Mouse (Mus musculus): ENCODE measurements around the gene Carnmt1. TPM values are rescaled to one million over a fixed set of nuclear protein-coding genes. Genes with fewer than 3 reads are reported as not detected.
A peak's percentile ranks its signal among the peaks of the same experiment; 100 is the strongest.

Carnmt1 gene
- polyA plus RNA-seq, 1 experiment: 49.5 TPM

DNA sequence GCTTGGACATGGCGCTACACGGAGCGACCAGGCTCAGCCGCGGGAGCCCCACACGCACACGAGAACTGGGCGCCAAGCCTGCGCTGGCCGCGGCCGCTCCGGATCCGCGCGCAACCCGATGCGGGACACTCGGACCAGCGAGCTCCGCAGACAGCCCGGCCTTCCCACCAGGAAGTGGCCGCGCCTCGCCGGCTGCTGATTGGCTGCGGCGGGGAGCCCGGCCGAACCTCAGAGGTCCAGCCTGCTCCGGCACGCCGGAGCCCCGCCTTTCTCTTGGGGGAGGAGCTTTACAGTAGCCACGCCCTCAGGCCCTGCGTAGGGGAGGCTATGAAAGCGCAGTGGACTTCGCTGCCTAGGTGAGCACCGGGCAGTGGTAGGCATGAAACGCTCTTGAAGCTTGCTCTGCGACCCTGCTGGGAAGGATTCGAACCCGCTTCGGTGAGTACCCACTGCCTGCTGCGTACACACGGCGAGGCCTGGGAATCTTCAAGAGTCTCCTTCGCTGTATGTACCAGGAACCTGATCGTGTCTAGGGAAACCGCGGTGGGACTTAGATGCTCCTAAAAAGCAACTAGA, 38.8 kb upstream of the Carnmt1 start, which contains the start of the genes Ostf1 and Nmrk1:
Gene Ostf1, minus strand, starts transcription at position 180 of the 576 bp plus-strand sequence.
Gene Nmrk1, plus strand, starts transcription at position 307 of the 576 bp plus-strand sequence.
- Histone ChIP-seq H3K4me3 (ENCODE audit: low read depth, low read length) (peak within 1 kb of the TSS; percentile 92), H3K9ac (ENCODE audit: low read depth, poor library complexity, severe bottlenecking) (peak within 1 kb of the TSS; percentile 47), H3K27me3 (ENCODE audit: control insufficient read depth, insufficient read depth, low read length, poor library complexity, severe bottlenecking) (no peaks in the 10 kb centered on the region), H3K4me1 (ENCODE audit: control insufficient read depth, insufficient read depth, low read length) (peaks cover 6% of the 10 kb centered on the region), H3K27ac (ENCODE audit: insufficient read depth, low read length) (0 out of 2 replicates have a peak within 1 kb of the TSS, but pooled peaks have one; percentile 68), H3K9me3 (replicated peaks; ENCODE audit: control insufficient read depth, insufficient read depth, low read length, poor library complexity, severe bottlenecking) (no peaks in the 10 kb centered on the region), H3K36me3 (ENCODE audit: control insufficient read depth, insufficient read depth, low read length, poor library complexity, severe bottlenecking) (no peaks in the 10 kb centered on the region)
- TF ChIP-seq EP300 (IDR thresholded peaks at IDR 0.05; ENCODE audit: insufficient read depth, low read depth, low read length) (no peak), CTCF (IDR thresholded peaks at IDR 0.05; ENCODE audit: low read depth, low read length) (no peak), POLR2A (IDR thresholded peaks at IDR 0.05; ENCODE audit: insufficient read depth, low read length) (peak; percentile 96)

DNA sequence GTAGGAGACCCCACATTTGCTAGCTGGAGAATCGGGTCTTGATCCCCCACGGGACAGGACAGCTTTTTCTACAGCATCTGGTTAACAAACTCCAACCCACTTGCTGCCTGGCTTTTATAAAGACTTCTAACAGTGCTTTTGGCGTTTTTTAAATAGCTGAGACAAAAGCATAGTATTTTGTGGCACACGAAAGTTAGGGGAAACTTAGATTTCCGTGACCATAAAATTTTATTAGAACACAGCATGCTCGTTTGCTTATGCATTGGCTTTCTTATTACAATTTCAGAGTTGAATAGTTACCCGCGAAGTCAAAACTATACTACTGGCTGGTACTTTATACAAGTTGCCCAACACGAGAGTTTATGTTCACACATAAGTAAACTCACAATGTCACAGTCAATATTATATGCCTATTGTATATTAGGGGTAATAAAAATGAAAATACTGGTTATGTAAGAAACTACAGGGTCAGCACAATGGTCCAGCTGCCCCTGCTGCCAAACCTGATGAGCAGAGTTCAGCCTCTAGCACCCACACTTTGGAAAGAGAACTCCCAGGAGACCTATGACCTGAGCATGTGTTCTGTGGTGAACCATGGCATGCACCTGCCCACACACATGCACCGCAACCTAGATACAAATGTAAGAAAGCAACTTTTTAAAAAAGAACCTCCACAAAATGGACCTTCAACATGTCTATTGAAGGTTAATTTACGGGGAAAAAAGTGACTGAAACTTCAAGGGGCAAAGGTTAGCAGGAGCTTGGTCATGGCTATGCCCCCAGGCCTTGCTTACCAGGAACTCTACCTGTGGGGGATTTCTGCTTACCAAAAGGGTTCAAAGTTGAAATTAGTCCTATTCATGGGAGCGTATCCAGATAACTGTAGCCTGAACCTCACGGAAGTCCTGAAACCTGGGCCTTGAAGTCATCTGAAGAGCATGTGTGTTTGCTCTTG, 38.1 kb upstream of the Carnmt1 start:
- Histone ChIP-seq H3K36me3 (ENCODE audit: control insufficient read depth, insufficient read depth, low read length, poor library complexity, severe bottlenecking) (no peaks in the 10 kb centered on the region), H3K27ac (ENCODE audit: insufficient read depth, low read length) (no peak overlapping the region), H3K27me3 (ENCODE audit: control insufficient read depth, insufficient read depth, low read length, poor library complexity, severe bottlenecking) (no peaks in the 10 kb centered on the region), H3K9ac (ENCODE audit: low read depth, poor library complexity, severe bottlenecking) (peak overlapping the region; percentile 47), H3K4me1 (ENCODE audit: control insufficient read depth, insufficient read depth, low read length) (peaks cover 6% of the 10 kb centered on the region), H3K4me3 (ENCODE audit: low read depth, low read length) (peak overlapping the region; percentile 92), H3K9me3 (replicated peaks; ENCODE audit: control insufficient read depth, insufficient read depth, low read length, poor library complexity, severe bottlenecking) (no peaks in the 10 kb centered on the region)
- TF ChIP-seq CTCF (IDR thresholded peaks at IDR 0.05; ENCODE audit: low read depth, low read length): no peak
- TF ChIP-seq POLR2A (IDR thresholded peaks at IDR 0.05; ENCODE audit: insufficient read depth, low read length): no peak
- no peak for TF ChIP-seq EP300 (IDR thresholded peaks at IDR 0.05; ENCODE audit: insufficient read depth, low read depth, low read length)

DNA sequence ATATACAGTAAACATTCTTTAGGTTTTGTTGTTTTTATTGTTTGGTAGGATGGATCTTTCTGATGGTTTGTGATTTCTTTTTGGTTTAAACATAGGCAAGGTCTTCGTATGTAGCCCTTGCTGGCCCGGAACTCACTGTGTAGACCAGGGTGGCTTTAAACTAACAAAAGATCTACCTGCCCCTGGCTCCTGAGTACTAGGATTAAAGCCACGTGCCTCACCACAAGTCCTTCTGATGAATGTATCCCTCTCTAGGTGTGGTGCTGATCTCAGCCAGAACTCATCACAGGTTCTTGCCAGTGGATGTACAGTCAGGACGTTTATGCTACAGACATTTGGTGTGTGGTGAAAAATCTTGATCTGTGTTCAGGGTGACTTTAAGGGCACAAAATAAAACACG, 32.6 kb upstream of the Carnmt1 start:
- Histone ChIP-seq H3K4me1 (ENCODE audit: control insufficient read depth, insufficient read depth, low read length) (no peaks in the 10 kb centered on the region), H3K36me3 (ENCODE audit: control insufficient read depth, insufficient read depth, low read length, poor library complexity, severe bottlenecking) (no peaks in the 10 kb centered on the region), H3K4me3 (ENCODE audit: low read depth, low read length) (no peak overlapping the region), H3K9ac (ENCODE audit: low read depth, poor library complexity, severe bottlenecking) (no peak overlapping the region), H3K27me3 (ENCODE audit: control insufficient read depth, insufficient read depth, low read length, poor library complexity, severe bottlenecking) (no peaks in the 10 kb centered on the region), H3K27ac (ENCODE audit: insufficient read depth, low read length) (no peak overlapping the region), H3K9me3 (replicated peaks; ENCODE audit: control insufficient read depth, insufficient read depth, low read length, poor library complexity, severe bottlenecking) (no peaks in the 10 kb centered on the region)
- TF ChIP-seq EP300 (IDR thresholded peaks at IDR 0.05; ENCODE audit: insufficient read depth, low read depth, low read length) (no peak), CTCF (IDR thresholded peaks at IDR 0.05; ENCODE audit: low read depth, low read length) (no peak), POLR2A (IDR thresholded peaks at IDR 0.05; ENCODE audit: insufficient read depth, low read length) (no peak)

DNA sequence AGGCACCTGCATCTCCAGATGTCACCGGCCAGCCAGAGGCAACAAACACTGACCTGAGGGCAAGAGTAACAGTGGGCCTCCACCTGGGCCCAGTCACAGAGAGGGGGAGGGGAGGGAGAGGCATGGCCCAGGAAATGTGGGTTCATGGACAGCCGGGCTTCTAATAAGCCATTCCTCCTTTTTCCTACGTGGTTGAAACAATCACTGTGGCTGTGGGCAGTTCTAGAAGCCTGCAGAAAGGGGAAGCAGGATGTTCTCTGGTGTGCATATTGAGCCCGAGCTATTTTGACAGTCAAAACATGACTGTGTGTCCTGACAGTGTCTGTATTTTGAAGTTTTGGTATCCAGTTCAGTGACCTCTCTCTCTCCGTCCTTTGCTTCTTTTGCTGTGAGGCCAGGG, 31.6 kb upstream of the Carnmt1 start:
- Histone ChIP-seq H3K27me3 (ENCODE audit: control insufficient read depth, insufficient read depth, low read length, poor library complexity, severe bottlenecking) (no peaks in the 10 kb centered on the region), H3K27ac (ENCODE audit: insufficient read depth, low read length) (no peak overlapping the region), H3K9ac (ENCODE audit: low read depth, poor library complexity, severe bottlenecking) (no peak overlapping the region), H3K36me3 (ENCODE audit: control insufficient read depth, insufficient read depth, low read length, poor library complexity, severe bottlenecking) (no peaks in the 10 kb centered on the region), H3K4me1 (ENCODE audit: control insufficient read depth, insufficient read depth, low read length) (no peaks in the 10 kb centered on the region), H3K4me3 (ENCODE audit: low read depth, low read length) (no peak overlapping the region), H3K9me3 (replicated peaks; ENCODE audit: control insufficient read depth, insufficient read depth, low read length, poor library complexity, severe bottlenecking) (no peaks in the 10 kb centered on the region)
- TF ChIP-seq POLR2A (IDR thresholded peaks at IDR 0.05; ENCODE audit: insufficient read depth, low read length): no peak
- no peak for TF ChIP-seq CTCF (IDR thresholded peaks at IDR 0.05; ENCODE audit: low read depth, low read length)
- TF ChIP-seq EP300 (IDR thresholded peaks at IDR 0.05; ENCODE audit: insufficient read depth, low read depth, low read length): peak; percentile 43; the same call in 1 of the 2 replicates

DNA sequence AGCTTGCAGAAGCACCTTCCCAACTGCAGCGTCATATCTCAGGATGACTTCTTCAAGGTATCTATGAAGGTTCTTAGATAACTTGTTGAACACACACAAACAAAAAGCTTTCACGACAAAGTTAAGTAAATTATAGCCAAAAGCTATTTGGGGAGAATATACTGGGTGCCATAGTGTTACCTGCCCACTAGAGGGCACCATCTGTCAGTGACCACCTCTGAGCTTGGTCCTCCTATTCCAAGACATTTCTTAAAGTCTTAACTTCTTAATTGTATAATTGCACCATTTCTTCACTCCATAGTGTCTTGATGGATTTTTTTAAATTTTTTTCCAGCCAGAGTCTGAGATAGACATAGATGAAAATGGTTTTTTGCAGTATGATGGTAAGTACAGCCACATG, 31.0 kb upstream of the Carnmt1 start:
- TF ChIP-seq EP300 (IDR thresholded peaks at IDR 0.05; ENCODE audit: insufficient read depth, low read depth, low read length) (no peak), POLR2A (IDR thresholded peaks at IDR 0.05; ENCODE audit: insufficient read depth, low read length) (no peak), CTCF (IDR thresholded peaks at IDR 0.05; ENCODE audit: low read depth, low read length) (peak; percentile 38)
- H3K27ac ChIP-seq (ENCODE audit: insufficient read depth, low read length): no peak overlapping the region
- H3K9ac ChIP-seq (ENCODE audit: low read depth, poor library complexity, severe bottlenecking): no peak overlapping the region
- no peaks in the 10 kb centered on the region for H3K27me3 ChIP-seq (ENCODE audit: control insufficient read depth, insufficient read depth, low read length, poor library complexity, severe bottlenecking)
- H3K4me3 ChIP-seq (ENCODE audit: low read depth, low read length): no peak overlapping the region
- no peaks in the 10 kb centered on the region for H3K4me1 ChIP-seq (ENCODE audit: control insufficient read depth, insufficient read depth, low read length)
- H3K36me3 ChIP-seq (ENCODE audit: control insufficient read depth, insufficient read depth, low read length, poor library complexity, severe bottlenecking): no peaks in the 10 kb centered on the region
- H3K9me3 ChIP-seq (replicated peaks; ENCODE audit: control insufficient read depth, insufficient read depth, low read length, poor library complexity, severe bottlenecking): no peaks in the 10 kb centered on the region

Data from ES-Bruce4 (cell line).